Mouse (Mus musculus): ENCODE measurements at regions not wholly inside any gene's neighbourhood (a gene's known extent, or its start where the extent isn't known, plus 50 kb on each side); places are given as distances from the start of the nearest gene placed in this dataset.

DNA sequence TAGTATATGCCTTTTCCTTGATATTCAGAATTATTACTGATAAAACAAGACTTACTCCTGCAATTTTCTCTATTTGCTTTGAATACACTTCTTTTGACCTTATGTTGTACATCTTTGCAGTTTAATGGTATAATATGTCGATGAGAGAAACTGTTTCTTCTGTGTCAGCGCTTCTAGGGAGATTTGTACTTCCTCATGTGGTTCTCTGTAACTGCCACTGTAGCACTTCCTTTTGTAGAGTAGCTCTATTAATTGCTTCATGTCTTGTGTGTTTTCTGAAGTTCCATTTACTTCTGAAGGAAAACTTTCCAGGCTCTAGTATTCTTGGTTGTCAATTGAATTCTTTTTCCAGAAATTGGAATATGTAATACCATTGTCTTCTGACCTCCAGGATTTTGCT lies 323.2 kb downstream of the Ptprc start:
- Histone ChIP-seq H3K27ac (ENCODE audit: insufficient read depth, low read depth, low read length, poor library complexity, severe bottlenecking) (no peak overlapping the region), H3K36me3 (ENCODE audit: control insufficient read depth, insufficient read depth, low read length, poor library complexity, severe bottlenecking) (no peaks in the 10 kb centered on the region), H3K4me3 (ENCODE audit: insufficient read depth in 1 of 2, low read depth in 1 of 2, low read length in 2 of 2, poor library complexity in 1 of 2, severe bottlenecking in 1 of 2) (no peak overlapping the region), H3K9ac (ENCODE audit: insufficient read depth, low read depth, low read length, poor library complexity, severe bottlenecking) (no peak overlapping the region), H3K9me3 (ENCODE audit: control insufficient read depth, insufficient read depth, low read depth, low read length) (no peaks in the 10 kb centered on the region), H3K4me1 (ENCODE audit: control insufficient read depth in 2 of 2, insufficient read depth in 2 of 2, low read length in 2 of 2, poor library complexity in 1 of 2) (no peaks in the 10 kb centered on the region)
- in situ Hi-C loops (cut with MboI; ENCODE audit: low sequenced_read_pairs in 2 of 2, unreplicated experiment in 2 of 2), result no loop called here
- DNase-seq (ENCODE audit: low read depth, low spot score), result no peak
- TF ChIP-seq ZC3H11A (IDR thresholded peaks at IDR 0.05; ENCODE audit: borderline replicate concordance, low read depth, low read length), result no peak
- no peak for TF ChIP-seq ZNF384 (IDR thresholded peaks at IDR 0.05; ENCODE audit: low read depth, low read length)
- no peak for TF ChIP-seq MAFK (IDR thresholded peaks at IDR 0.05; ENCODE audit: insufficient read depth, low read depth, low read length)
- no peak for TF ChIP-seq CHD2 (IDR thresholded peaks at IDR 0.05; ENCODE audit: low read depth, low read length)
- TF ChIP-seq HCFC1 (IDR thresholded peaks at IDR 0.05; ENCODE audit: borderline replicate concordance, insufficient read depth, low read length), result no peak

DNA sequence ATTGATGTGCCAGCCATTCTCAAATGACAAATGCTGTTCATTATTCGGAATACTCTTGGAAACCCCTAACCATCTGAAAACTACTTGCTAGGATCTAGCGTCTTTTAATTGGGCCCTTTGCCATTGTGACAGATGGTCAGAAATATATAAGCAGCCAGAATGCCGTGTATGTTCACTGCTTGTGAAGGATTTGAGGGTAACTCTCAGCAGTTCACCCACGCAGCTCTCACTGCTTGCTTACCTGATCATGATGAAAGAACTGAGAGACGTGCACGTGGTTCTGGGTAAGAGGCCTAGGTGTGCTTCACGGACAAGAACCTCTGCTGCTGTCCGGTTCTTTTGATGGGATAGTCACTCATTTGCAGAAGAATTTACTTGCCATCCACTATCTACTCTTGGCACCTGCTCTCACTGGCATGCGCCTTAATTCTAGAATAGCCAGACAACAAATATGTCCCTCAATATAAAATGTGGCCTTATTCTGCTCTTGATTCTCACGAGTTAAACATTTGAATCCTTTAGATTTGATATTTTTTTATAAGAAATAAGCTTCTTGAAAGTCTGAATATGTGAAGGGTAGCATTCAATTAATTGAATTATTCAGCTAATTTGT lies 328.1 kb downstream of the Ptprc start:
- no peak overlapping the region for H3K27ac ChIP-seq (ENCODE audit: insufficient read depth, low read depth, low read length, poor library complexity, severe bottlenecking)
- H3K9ac ChIP-seq (ENCODE audit: insufficient read depth, low read depth, low read length, poor library complexity, severe bottlenecking), result no peak overlapping the region
- no peaks in the 10 kb centered on the region for H3K4me1 ChIP-seq (ENCODE audit: control insufficient read depth in 2 of 2, insufficient read depth in 2 of 2, low read length in 2 of 2, poor library complexity in 1 of 2)
- H3K9me3 ChIP-seq (ENCODE audit: control insufficient read depth, insufficient read depth, low read depth, low read length), result no peaks in the 10 kb centered on the region
- TF ChIP-seq HCFC1 (IDR thresholded peaks at IDR 0.05; ENCODE audit: borderline replicate concordance, insufficient read depth, low read length) (no peak), CHD2 (IDR thresholded peaks at IDR 0.05; ENCODE audit: low read depth, low read length) (no peak), ZC3H11A (IDR thresholded peaks at IDR 0.05; ENCODE audit: borderline replicate concordance, low read depth, low read length) (no peak), ZNF384 (IDR thresholded peaks at IDR 0.05; ENCODE audit: low read depth, low read length) (no peak), MAFK (IDR thresholded peaks at IDR 0.05; ENCODE audit: insufficient read depth, low read depth, low read length) (no peak)
- no peaks in the 10 kb centered on the region for H3K36me3 ChIP-seq (ENCODE audit: control insufficient read depth, insufficient read depth, low read length, poor library complexity, severe bottlenecking)
- no peak for DNase-seq (ENCODE audit: low read depth, low spot score)
- no peak overlapping the region for H3K4me3 ChIP-seq (ENCODE audit: insufficient read depth in 1 of 2, low read depth in 1 of 2, low read length in 2 of 2, poor library complexity in 1 of 2, severe bottlenecking in 1 of 2)
- in situ Hi-C loops (cut with MboI; ENCODE audit: low sequenced_read_pairs in 2 of 2, unreplicated experiment in 2 of 2), result no loop called here

DNA sequence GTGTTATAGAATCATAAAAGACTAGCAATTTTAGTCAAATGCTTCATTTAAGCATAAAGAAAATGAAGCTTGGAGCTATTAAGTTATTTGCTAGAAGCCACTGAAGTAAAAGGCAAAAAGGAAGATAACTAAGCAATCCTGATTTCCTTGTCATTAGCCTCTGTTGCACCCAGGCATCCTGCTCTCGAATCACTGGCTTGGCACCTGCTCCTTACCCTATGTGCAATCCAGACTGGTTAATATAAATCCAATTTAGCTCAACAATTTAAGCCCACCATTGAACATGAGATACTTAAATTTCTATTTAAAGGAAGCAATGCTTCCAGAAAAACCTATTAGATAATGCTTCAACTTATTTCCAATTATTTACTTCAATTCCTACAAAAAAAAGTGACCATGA lies 328.7 kb downstream of the Ptprc start:
- Histone ChIP-seq H3K36me3 (ENCODE audit: control insufficient read depth, insufficient read depth, low read length, poor library complexity, severe bottlenecking) (no peaks in the 10 kb centered on the region), H3K9me3 (ENCODE audit: control insufficient read depth, insufficient read depth, low read depth, low read length) (no peaks in the 10 kb centered on the region), H3K4me1 (ENCODE audit: control insufficient read depth in 2 of 2, insufficient read depth in 2 of 2, low read length in 2 of 2, poor library complexity in 1 of 2) (no peaks in the 10 kb centered on the region), H3K9ac (ENCODE audit: insufficient read depth, low read depth, low read length, poor library complexity, severe bottlenecking) (no peak overlapping the region), H3K4me3 (ENCODE audit: insufficient read depth in 1 of 2, low read depth in 1 of 2, low read length in 2 of 2, poor library complexity in 1 of 2, severe bottlenecking in 1 of 2) (no peak overlapping the region), H3K27ac (ENCODE audit: insufficient read depth, low read depth, low read length, poor library complexity, severe bottlenecking) (no peak overlapping the region)
- no peak for DNase-seq (ENCODE audit: low read depth, low spot score)
- in situ Hi-C loops (cut with MboI; ENCODE audit: low sequenced_read_pairs in 2 of 2, unreplicated experiment in 2 of 2), result no loop called here
- TF ChIP-seq CHD2 (IDR thresholded peaks at IDR 0.05; ENCODE audit: low read depth, low read length) (no peak), MAFK (IDR thresholded peaks at IDR 0.05; ENCODE audit: insufficient read depth, low read depth, low read length) (no peak), ZNF384 (IDR thresholded peaks at IDR 0.05; ENCODE audit: low read depth, low read length) (no peak), ZC3H11A (IDR thresholded peaks at IDR 0.05; ENCODE audit: borderline replicate concordance, low read depth, low read length) (no peak)

DNA sequence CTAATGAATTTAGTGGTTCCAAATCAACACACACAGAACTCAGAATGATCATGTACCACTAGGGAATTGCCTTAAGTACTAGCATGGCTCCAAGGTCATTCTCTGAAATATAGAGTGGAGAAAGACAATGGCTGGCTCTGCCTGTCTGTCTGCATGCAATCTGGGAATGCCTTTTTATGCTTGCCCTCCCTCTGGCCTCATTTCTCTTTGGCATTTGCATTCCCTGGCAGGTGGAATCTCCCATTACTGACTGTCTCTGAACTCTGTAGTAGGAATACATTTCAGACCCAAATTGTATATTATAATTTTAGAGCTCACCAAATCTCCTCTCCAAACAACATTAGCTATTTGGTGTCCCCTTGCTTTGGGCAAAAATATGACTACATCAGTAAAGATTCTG lies 335.0 kb downstream of the Ptprc start:
- in situ Hi-C loops (cut with MboI; ENCODE audit: low sequenced_read_pairs in 2 of 2, unreplicated experiment in 2 of 2), result no loop called here
- no peak overlapping the region for H3K9ac ChIP-seq (ENCODE audit: insufficient read depth, low read depth, low read length, poor library complexity, severe bottlenecking)
- TF ChIP-seq ZC3H11A (IDR thresholded peaks at IDR 0.05; ENCODE audit: borderline replicate concordance, low read depth, low read length), result no peak
- no peak for TF ChIP-seq MAFK (IDR thresholded peaks at IDR 0.05; ENCODE audit: insufficient read depth, low read depth, low read length)
- TF ChIP-seq ZNF384 (IDR thresholded peaks at IDR 0.05; ENCODE audit: low read depth, low read length), result no peak
- TF ChIP-seq CHD2 (IDR thresholded peaks at IDR 0.05; ENCODE audit: low read depth, low read length), result no peak
- TF ChIP-seq HCFC1 (IDR thresholded peaks at IDR 0.05; ENCODE audit: borderline replicate concordance, insufficient read depth, low read length), result no peak
- no peak for DNase-seq (ENCODE audit: low read depth, low spot score)
- H3K36me3 ChIP-seq (ENCODE audit: control insufficient read depth, insufficient read depth, low read length, poor library complexity, severe bottlenecking), result no peaks in the 10 kb centered on the region
- no peak overlapping the region for H3K4me3 ChIP-seq (ENCODE audit: insufficient read depth in 1 of 2, low read depth in 1 of 2, low read length in 2 of 2, poor library complexity in 1 of 2, severe bottlenecking in 1 of 2)
- no peaks in the 10 kb centered on the region for H3K9me3 ChIP-seq (ENCODE audit: control insufficient read depth, insufficient read depth, low read depth, low read length)
- no peaks in the 10 kb centered on the region for H3K4me1 ChIP-seq (ENCODE audit: control insufficient read depth in 2 of 2, insufficient read depth in 2 of 2, low read length in 2 of 2, poor library complexity in 1 of 2)
- no peak overlapping the region for H3K27ac ChIP-seq (ENCODE audit: insufficient read depth, low read depth, low read length, poor library complexity, severe bottlenecking)

DNA sequence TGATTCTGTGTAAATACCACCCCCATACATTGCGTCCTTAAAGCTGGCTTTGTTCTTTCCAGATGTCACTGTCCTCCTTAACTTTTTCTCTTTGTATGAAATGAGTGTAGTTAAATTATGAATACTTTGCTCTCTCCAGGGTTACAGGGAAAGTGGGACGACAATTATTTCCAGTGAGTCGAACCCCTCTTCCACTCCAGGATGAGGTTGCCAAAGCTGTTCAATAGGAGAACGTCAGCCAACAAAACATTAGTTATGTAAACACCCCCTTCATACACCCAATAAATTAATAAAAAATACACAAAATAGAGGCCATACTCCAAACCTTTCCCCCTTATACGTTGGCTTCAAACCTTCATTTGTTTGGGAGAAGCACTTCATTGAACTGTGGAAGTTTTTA lies 335.8 kb downstream of the Ptprc start:
- TF ChIP-seq MAFK (IDR thresholded peaks at IDR 0.05; ENCODE audit: insufficient read depth, low read depth, low read length), result no peak
- DNase-seq (ENCODE audit: low read depth, low spot score), result no peak
- Histone ChIP-seq H3K4me3 (ENCODE audit: insufficient read depth in 1 of 2, low read depth in 1 of 2, low read length in 2 of 2, poor library complexity in 1 of 2, severe bottlenecking in 1 of 2) (no peak overlapping the region), H3K9me3 (ENCODE audit: control insufficient read depth, insufficient read depth, low read depth, low read length) (no peaks in the 10 kb centered on the region), H3K27ac (ENCODE audit: insufficient read depth, low read depth, low read length, poor library complexity, severe bottlenecking) (no peak overlapping the region), H3K9ac (ENCODE audit: insufficient read depth, low read depth, low read length, poor library complexity, severe bottlenecking) (no peak overlapping the region), H3K36me3 (ENCODE audit: control insufficient read depth, insufficient read depth, low read length, poor library complexity, severe bottlenecking) (no peaks in the 10 kb centered on the region), H3K4me1 (ENCODE audit: control insufficient read depth in 2 of 2, insufficient read depth in 2 of 2, low read length in 2 of 2, poor library complexity in 1 of 2) (no peaks in the 10 kb centered on the region)
- in situ Hi-C loops (cut with MboI; ENCODE audit: low sequenced_read_pairs in 2 of 2, unreplicated experiment in 2 of 2), result no loop called here

Data from ES-E14 (cell line).